Comparison of ENCODE assay signal across 8 mouse cellular contexts in the genomic region with DNA sequence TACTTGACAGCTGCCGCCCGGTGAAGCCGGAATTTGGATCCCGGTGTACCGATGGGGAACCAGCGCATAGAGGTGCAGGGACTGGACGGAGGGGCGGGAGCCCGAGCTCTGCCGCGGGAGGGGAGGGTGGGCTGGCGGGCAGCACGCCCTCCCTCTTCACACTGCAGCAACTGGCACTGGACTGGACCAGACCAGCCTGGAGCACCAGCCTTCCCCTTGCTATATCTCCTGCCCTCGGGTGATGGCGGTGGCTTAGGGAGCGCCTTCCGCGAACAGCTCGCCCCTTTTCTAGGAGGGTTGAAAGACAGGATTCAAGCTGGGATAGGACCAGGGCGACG. TPM values are rescaled to one million over a fixed set of nuclear protein-coding genes. Genes with fewer than 3 reads are reported as not detected.
A peak's percentile ranks its signal among the peaks of the same experiment; 100 is the strongest.
DNase-seq lines count a peak whose midpoint lies in the region; ATAC-seq and TF ChIP-seq lines count a peak whose summit lies in the region.

No protein-coding gene starts in this region.

- no peak for TF ChIP-seq POLR2A in brain, embryonic 14.5 days (IDR thresholded peaks at IDR 0.05; ENCODE audit: borderline replicate concordance, extremely low read depth, insufficient read depth, insufficient read length, poor library complexity, severe bottlenecking)

- H3K4me3 ChIP-seq in forebrain, embryonic 15.5 days: peak overlapping the region; percentile 78
- H3K4me3 ChIP-seq in limb, embryonic 11.5 days (ENCODE audit: low read depth, low read length): peak overlapping the region; percentile 59
- H3K4me3 ChIP-seq in midbrain, embryonic 14.5 days (replicated peaks; ENCODE audit: low read depth, low read length): peak overlapping the region; percentile 74

- ATAC-seq in forebrain, embryonic 15.5 days (replicated peaks): peak; percentile 74
- peak; percentile 31; the same call in 1 of the 2 replicates for ATAC-seq in limb, embryonic 11.5 days (ENCODE audit: insufficient number of reproducible peaks, low FRiP score, low TSS enrichment, low read depth)
- ATAC-seq in midbrain, embryonic 14.5 days (ENCODE audit: low FRiP score, low TSS enrichment): peak; percentile 74

- H3K27me3 ChIP-seq in forebrain, embryonic 15.5 days: peaks cover 15% of the 10 kb centered on the region; the same call in 1 of the 2 replicates
- peaks cover 2% of the 10 kb centered on the region; the same call in 1 of the 2 replicates for H3K27me3 ChIP-seq in limb, embryonic 11.5 days (ENCODE audit: control insufficient read depth, insufficient read depth, low read length)
- H3K27me3 ChIP-seq in midbrain, embryonic 14.5 days (ENCODE audit: control insufficient read depth, insufficient read depth, low read length): peaks cover 14% of the 10 kb centered on the region

- intact Hi-C loops in left cerebral cortex, postnatal 4 days (cut with DNase I): loop anchor here (5.0 kb wide), 1 partner anchor 165 kb away; no protein-coding TSS in a partner anchor
- intact Hi-C loops in left cerebral cortex, postnatal 14 days (cut with DNase I): loop anchor here (10.0 kb wide), 1 partner anchor 167 kb away; no protein-coding TSS in a partner anchor

- H3K9ac ChIP-seq in forebrain, embryonic 15.5 days (replicated peaks): peak overlapping the region; percentile 61
- peak overlapping the region; percentile 63 for H3K9ac ChIP-seq in limb, embryonic 11.5 days (ENCODE audit: low read length)
- peak overlapping the region; percentile 60 for H3K9ac ChIP-seq in midbrain, embryonic 14.5 days (replicated peaks; ENCODE audit: low read length)

- H3K4me1 ChIP-seq in forebrain, embryonic 15.5 days: peaks cover 9% of the 10 kb centered on the region
- H3K4me1 ChIP-seq in limb, embryonic 11.5 days (ENCODE audit: control insufficient read depth, insufficient read depth, low read length): no peaks in the 10 kb centered on the region
- H3K4me1 ChIP-seq in midbrain, embryonic 14.5 days (ENCODE audit: control insufficient read depth, insufficient read depth, low read length): no peaks in the 10 kb centered on the region

- peak overlapping the region; percentile 91 for H3K4me2 ChIP-seq in forebrain, embryonic 15.5 days (replicated peaks)
- peak overlapping the region; percentile 77 for H3K4me2 ChIP-seq in limb, embryonic 11.5 days (ENCODE audit: low read depth, severe bottlenecking)
- H3K4me2 ChIP-seq in midbrain, embryonic 14.5 days (ENCODE audit: low read length): peak overlapping the region; percentile 90

- no peaks in the 10 kb centered on the region for H3K36me3 ChIP-seq in forebrain, embryonic 15.5 days
- no peaks in the 10 kb centered on the region for H3K36me3 ChIP-seq in limb, embryonic 11.5 days (ENCODE audit: control insufficient read depth, insufficient read depth, low read length)
- no peaks in the 10 kb centered on the region for H3K36me3 ChIP-seq in midbrain, embryonic 14.5 days (ENCODE audit: control insufficient read depth, insufficient read depth, low read length)

- H3K9me3 ChIP-seq in forebrain, embryonic 15.5 days: no peaks in the 10 kb centered on the region
- no peaks in the 10 kb centered on the region for H3K9me3 ChIP-seq in limb, embryonic 11.5 days (ENCODE audit: control insufficient read depth, low read length)
- H3K9me3 ChIP-seq in midbrain, embryonic 14.5 days (ENCODE audit: control insufficient read depth, low read length): no peaks in the 10 kb centered on the region

- no peak for TF ChIP-seq CTCF in brain, embryonic 14.5 days (IDR thresholded peaks at IDR 0.05; ENCODE audit: borderline replicate concordance, extremely low read depth, insufficient read depth, insufficient read length)

- WGBS in forebrain, embryonic 15.5 days: under 1% methylated on average over 21 of the region's 21 CpGs
- under 1% methylated on average over 21 of the region's 21 CpGs for WGBS in limb, embryonic 11.5 days
- WGBS in midbrain, embryonic 14.5 days: under 1% methylated on average over 21 of the region's 21 CpGs

- no peak overlapping the region for H3K27ac ChIP-seq in forebrain, embryonic 15.5 days (replicated peaks)
- H3K27ac ChIP-seq in limb, embryonic 11.5 days (replicated peaks; ENCODE audit: low read depth, low read length): no peak overlapping the region
- 0 out of 2 replicates have a peak overlapping the region, but pooled peaks have one; percentile 41 for H3K27ac ChIP-seq in midbrain, embryonic 14.5 days (replicated peaks; ENCODE audit: low read depth, low read length)

- peak; percentile 51 for DNase-seq in left cerebral cortex, postnatal 4 days
- DNase-seq in left cerebral cortex, postnatal 14 days (ENCODE audit: low spot score in 2 of 2): no peak
- DNase-seq in brain, embryonic 14.5 days (ENCODE audit: low read depth): peak; percentile 66
- no peak for DNase-seq in limb, embryonic 11.5 days (ENCODE audit: low spot score)
- no peak for DNase-seq in midbrain, embryonic 14.5 days
- no peak for DNase-seq in urinary bladder, postnatal 10 days (ENCODE audit: low spot score)
- no peak for DNase-seq in layer of hippocampus, postnatal 14 days (ENCODE audit: low spot score in 2 of 2)

RNA-seq across cellular contexts. Expression of a gene that starts 0.5 kb away (rescaled TPM):
- total RNA-seq in left cerebral cortex, postnatal 4 days (2021): 1 to 10 TPM; 5.2 to 6.1 TPM
- 10 to 100 TPM; 13.2 to 14.9 TPM for total RNA-seq in left cerebral cortex, postnatal 14 days (2021)
- polyA plus RNA-seq in brain, embryonic 14.5 days (2012; rRNA removed): 2.3 and 3.1 TPM in 2 replicates
- 2.4 and 3.0 TPM in 2 replicates for polyA plus RNA-seq in forebrain, embryonic 15.5 days (2015; fragmentation: Nextera tagmentation; extraction: Ambion mirVana)
- 1.0 and 1.3 TPM in 2 replicates for polyA plus RNA-seq in limb, embryonic 11.5 days (2014; fragmentation: Nextera tagmentation; extraction: Ambion mirVana)
- polyA plus RNA-seq in midbrain, embryonic 14.5 days (2014; fragmentation: Nextera tagmentation; extraction: Ambion mirVana): 2.8 and 2.9 TPM in 2 replicates
- total RNA-seq in layer of hippocampus, postnatal 14 days (2021): 10 to 100 TPM; 22.3 to 27.2 TPM

Comparison
In these comparisons a context has a peak if more than half of its experiments do, and no peak if none do; other contexts are left out.
1. DNase-seq: peak in left cerebral cortex, postnatal 4 days (single experiment) and brain, embryonic 14.5 days (single experiment); none in left cerebral cortex, postnatal 14 days (0 of 2), limb, embryonic 11.5 days (single experiment), midbrain, embryonic 14.5 days (single experiment), urinary bladder, postnatal 10 days (single experiment) and layer of hippocampus, postnatal 14 days (0 of 2).
2. Peak in every context shown above with its lines, with median percentiles within 50 percentile points of each other: ATAC-seq, H3K4me2 ChIP-seq, H3K4me3 ChIP-seq and H3K9ac ChIP-seq.